Mouse (Mus musculus): ENCODE measurements around the gene Porcn.

The Porcn gene

GRCm38 (mm10) chrX:8206015-8206693 is at the start of gene Porcn:
Gene Porcn (minus strand): TSS chrX:8206525.
- DNase-seq (ENCODE audit: low read depth in 1 of 2, low spot score in 2 of 2), result no peak

DNA sequence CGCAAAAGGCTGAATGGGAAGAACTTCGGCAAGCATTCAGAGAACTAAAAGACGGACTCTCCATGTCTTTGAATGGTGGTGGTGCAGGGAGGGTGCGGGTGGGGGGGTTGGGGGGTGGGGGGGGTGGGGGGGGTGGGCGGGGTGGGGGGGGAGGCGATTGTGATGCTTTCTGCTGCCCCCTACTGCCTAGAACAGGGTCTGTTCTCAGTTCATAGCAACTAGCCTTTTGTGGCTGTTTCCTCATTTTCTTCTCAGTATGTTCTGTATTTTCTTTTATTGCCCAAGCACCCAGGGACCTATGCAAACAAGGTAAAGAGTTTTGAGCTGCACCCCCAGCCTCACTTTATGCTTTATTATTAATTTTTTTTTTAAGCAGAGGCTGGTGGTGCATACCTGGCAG is 49.5 kb upstream of the Porcn start:
- no peak for DNase-seq (ENCODE audit: low read depth in 1 of 2, low spot score in 2 of 2)

GRCm38 (mm10) chrX:8253711-8254110 is 47.4 kb upstream of the Porcn start:
- DNase-seq (ENCODE audit: low read depth in 1 of 2, low spot score in 2 of 2), result no peak

- peak; percentile 56 to 77 for DNase-seq (ENCODE audit: low read depth in 1 of 2, low spot score in 2 of 2)
Measured at GRCm38 (mm10) chrX:8252334-8253285, 46.3 kb upstream of the Porcn start, which contains the start of gene Ftsj1. Gene Ftsj1 (minus strand): TSS chrX:8252406.

DNA sequence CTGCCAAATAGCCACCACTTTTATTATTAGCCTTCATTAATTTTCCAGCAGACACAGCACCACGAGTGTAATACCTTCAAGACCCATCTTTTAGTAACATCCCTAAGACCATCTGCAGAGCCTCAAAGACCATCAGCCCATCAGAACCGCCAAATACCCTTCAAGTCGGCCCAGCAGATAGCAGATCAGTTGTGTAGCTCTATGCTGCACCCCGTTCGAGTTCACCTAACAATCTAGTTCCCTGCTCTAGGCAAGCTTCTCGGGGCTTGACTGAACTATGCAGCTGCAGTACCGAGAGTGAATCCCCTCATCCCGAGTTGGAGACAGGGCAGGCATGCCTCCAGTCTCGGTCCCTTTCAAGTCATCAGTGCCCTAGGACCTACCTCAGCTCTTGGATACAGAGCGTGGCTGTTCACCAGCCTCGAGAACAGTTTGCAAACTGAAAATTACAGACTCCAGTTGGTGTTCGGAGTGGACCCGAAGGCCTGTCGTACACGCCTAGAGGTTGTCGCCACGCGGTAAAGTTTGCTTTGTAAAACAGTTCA is 45.5 kb upstream of the Porcn start:
- DNase-seq (ENCODE audit: low read depth in 1 of 2, low spot score in 2 of 2), result no peak

GRCm38 (mm10) chrX:8248542-8249120 is 42.3 kb upstream of the Porcn start:
- no peak for DNase-seq (ENCODE audit: low read depth in 1 of 2, low spot score in 2 of 2)

GRCm38 (mm10) chrX:8247680-8248079 is 41.4 kb upstream of the Porcn start:
- DNase-seq (ENCODE audit: low read depth in 1 of 2, low spot score in 2 of 2), result no peak

GRCm38 (mm10) chrX:8238804-8239395 is 32.6 kb upstream of the Porcn start:
- no peak for DNase-seq (ENCODE audit: low read depth in 1 of 2, low spot score in 2 of 2)

GRCm38 (mm10) chrX:8236704-8237103 is 30.4 kb upstream of the Porcn start:
- DNase-seq (ENCODE audit: low read depth in 1 of 2, low spot score in 2 of 2), result no peak

DNA sequence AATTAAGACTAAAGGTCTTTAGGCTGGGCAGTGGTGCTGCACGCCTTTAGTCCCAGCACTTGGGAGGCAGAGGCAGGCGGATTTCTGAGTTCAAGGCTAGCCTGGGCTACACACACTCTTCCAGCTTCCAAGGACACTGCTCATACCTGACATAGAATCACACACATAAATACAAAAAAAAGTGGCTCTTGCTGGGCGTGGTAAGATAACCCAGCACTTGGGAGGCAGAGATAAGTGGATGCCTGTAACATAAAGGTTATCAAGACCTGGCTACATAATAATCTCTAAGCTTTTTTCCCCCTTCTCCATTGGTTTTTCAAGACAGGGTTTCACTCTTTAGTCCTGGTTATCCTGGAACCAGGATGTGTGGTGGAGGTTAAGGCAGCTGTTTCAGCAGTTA is 27.3 kb upstream of the Porcn start:
- DNase-seq (ENCODE audit: low read depth in 1 of 2, low spot score in 2 of 2), result no peak

DNA sequence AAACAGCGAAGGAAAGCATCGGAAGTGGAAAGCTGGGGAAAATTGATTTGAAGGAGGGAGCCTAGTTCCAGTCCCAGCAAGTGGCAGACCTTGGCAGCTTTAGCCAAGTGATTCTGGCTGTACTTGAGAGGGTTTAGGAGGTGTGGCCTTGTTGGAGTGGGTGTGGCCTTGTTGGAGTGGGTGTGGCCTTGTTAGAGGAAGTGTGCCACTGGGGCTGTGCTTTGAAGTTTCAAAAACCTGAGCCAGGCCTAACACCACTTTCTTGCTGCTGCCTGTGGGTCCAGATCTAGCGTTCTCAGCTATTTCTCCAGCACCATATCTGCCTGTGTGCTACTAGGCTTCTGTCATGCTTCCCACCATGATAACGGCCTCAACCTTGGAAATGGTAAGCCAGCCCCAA is 23.9 kb upstream of the Porcn start:
- no peak for DNase-seq (ENCODE audit: low read depth in 1 of 2, low spot score in 2 of 2)

DNA sequence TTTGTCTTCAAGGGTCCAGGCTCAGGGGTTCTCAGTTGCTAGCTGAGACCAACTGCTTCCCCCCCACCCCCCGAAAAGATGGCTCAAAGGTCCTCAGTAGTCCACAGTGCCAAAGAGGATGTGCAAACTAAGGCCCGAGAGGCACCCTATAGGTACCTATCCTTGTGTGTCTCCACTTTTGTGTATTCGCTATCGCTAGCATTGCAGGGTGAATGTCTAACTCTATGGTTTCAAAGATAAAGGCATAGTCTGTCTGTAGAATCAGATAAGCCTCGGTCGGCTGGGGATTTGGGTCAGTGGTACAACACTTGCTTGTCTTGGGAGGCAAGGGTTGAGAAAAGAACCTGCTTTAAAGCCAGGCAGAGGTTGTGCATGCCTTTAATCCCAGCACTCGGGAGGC is 17.1 kb upstream of the Porcn start:
- DNase-seq (ENCODE audit: low read depth in 1 of 2, low spot score in 2 of 2), result no peak

GRCm38 (mm10) chrX:8222678-8223421 is 16.5 kb upstream of the Porcn start:
- DNase-seq (ENCODE audit: low read depth in 1 of 2, low spot score in 2 of 2), result no peak

GRCm38 (mm10) chrX:8222296-8222677 is 16.0 kb upstream of the Porcn start:
- no peak for DNase-seq (ENCODE audit: low read depth in 1 of 2, low spot score in 2 of 2)

DNA sequence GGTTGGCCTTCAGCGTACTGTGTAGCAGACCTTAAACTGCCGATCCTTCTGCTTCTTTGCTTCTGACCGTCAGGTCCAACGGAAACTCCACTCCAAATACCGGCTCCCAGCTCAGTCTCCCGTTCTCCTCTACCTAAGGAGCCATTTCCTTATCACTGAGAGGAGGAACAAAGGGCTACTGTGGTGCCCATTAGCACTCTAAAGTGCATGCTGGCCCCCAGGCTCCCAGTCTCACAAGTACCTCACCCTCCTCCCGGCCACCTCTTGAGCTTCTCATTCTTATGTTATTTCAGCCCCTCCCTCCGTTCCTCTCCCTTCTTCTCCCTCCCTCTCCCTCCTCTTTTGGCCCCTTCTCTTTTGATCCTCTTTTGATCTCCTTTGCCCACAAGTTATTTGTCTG is 13.3 kb upstream of the Porcn start:
- DNase-seq (ENCODE audit: low read depth in 1 of 2, low spot score in 2 of 2), result no peak

DNA sequence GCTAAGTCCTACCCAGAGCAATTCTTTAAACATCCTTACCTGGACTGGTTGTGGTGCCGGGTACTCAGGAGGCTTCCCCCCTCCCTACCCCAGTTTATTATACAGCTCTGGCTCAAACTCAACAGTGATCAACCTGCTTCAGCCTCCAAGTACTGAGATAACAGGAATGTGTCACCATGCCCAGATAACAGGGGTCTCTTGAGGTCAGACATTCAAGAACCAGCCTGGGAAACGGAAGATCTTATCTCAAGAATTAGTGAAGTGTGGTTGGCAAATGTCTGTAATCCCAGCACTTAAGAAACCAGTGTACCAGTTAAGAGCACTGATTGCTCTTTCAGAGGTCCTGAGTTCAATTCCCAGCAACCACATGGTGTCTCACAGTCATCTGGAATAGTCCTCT is 11.8 kb upstream of the Porcn start:
- DNase-seq (ENCODE audit: low read depth in 1 of 2, low spot score in 2 of 2), result no peak

- no peak for DNase-seq (ENCODE audit: low read depth in 1 of 2, low spot score in 2 of 2)
Measured at GRCm38 (mm10) chrX:8217383-8217782, 11.1 kb upstream of the Porcn start.

DNA sequence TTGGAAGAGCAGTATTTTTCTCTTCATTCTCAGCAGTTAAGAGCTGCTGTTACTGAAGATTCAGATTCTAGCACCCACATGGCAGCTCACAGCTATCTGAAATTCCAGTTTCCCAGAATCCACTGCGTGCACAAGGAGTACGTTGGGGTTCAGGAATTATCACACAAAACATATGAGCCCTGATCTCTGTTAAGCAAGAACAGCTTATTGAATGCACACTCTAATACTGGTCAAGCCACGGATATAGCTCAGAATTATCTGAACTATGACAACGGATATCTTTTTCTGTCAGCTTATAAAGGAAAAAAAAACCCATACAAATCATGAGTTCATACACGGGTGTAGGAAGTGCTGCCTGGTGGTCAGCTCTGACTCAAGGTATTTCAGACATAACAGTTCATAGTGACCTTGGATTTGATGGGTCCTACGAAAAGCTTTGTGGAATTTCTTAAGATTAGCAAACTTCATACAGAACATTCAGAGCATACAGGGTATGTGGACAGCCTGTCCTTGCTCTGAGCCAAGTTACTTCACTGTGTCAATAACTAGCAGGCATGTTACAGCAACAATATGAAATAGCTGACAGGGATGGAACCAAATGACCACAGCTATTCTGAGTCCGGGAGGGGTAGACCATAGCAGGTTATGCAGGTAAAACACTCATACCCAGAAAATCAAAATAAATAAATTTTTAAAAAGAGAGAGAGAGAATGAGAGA is 5.3 kb upstream of the Porcn start:
- DNase-seq (ENCODE audit: low read depth in 1 of 2, low spot score in 2 of 2), result no peak

DNA sequence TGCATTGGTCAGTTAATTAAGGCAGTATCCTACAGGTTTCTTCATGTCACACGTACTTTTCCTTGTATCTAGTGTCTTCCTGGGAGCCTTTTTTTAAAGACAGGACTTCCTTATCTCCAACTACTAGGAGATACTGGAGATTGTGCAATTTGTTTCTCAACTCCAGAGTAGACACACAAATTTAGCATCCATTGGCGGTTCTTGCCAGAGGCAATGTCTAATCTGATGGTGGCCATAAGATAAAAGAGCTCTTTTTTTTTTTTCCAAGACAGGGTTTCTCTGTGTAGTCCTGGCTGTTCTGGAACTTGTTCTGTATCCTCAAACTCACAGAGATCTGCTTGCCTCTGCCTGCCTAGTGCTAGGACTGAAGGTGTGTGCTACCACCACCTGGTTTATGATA is 3.4 kb upstream of the Porcn start:
- DNase-seq (ENCODE audit: low read depth in 1 of 2, low spot score in 2 of 2), result no peak

DNA sequence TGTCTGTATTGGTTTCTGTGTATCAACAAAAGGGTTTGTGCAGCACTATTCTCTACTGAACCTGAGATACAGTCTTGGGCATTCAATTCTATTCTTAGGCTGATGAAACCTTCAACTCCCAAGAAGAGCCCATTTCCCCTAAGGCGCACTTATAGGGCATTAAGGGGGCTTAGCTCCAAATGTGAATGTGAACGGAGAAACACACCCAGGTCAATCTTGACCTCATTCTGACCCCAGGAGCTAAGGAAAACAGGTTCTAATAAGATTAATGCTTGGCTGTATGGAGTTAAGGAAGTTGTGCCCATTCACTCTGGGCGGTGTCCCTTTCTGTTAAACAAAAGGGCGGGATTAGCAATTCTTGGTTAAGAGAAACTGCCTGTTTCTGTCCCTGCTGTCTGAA is 899 bp upstream of the Porcn start:
- DNase-seq (ENCODE audit: low read depth in 1 of 2, low spot score in 2 of 2), result no peak

All from monocyte, adult 2 months (primary cell).